Mouse (Mus musculus) inflammation-experienced regulatory T-cells, adult 6 months (primary cell): Measurements from ENCODE around the gene Ctcfl. TPM values are rescaled to one million over a fixed set of nuclear protein-coding genes. Genes with fewer than 3 reads are reported as not detected.

ENCODE experiments used
- ATAC-seq: one replicate; pipeline ENCODE4 v1.8.0; 2017
- polyA plus RNA-seq, 3 experiments: library from polyadenylated mRNA; unstranded; fragments of 100-300 nt; shearing (Covaris generic); gene quantifications; one replicate each; pipeline ENCODE4 v1.2.1; 2017

Ctcfl gene
- polyA plus RNA-seq, 3 experiments from 2014 or later = not detected

- ATAC-seq = no peak
Measured at GRCm38 (mm10) chr2:173082706-173083105, 36.6 kb downstream of the Ctcfl start.

- no peak for ATAC-seq
Measured at GRCm38 (mm10) chr2:173080785-173081241, 38.5 kb downstream of the Ctcfl start.

GRCm38 (mm10) chr2:173079766-173080549 lies 39.4 kb downstream of the Ctcfl start:
- no peak for ATAC-seq

- no peak for ATAC-seq
Measured at GRCm38 (mm10) chr2:173076921-173077320, 42.4 kb downstream of the Ctcfl start.

GRCm38 (mm10) chr2:173073666-173074065 lies 45.7 kb downstream of the Ctcfl start:
- ATAC-seq = no peak

GRCm38 (mm10) chr2:173072948-173073347 lies 46.4 kb downstream of the Ctcfl start:
- no peak for ATAC-seq

- ATAC-seq = no peak
Measured at GRCm38 (mm10) chr2:173064864-173065263, 54.5 kb downstream of the Ctcfl start.

- peak; percentile 67 for ATAC-seq
Measured at GRCm38 (mm10) chr2:173063219-173063618, 56.1 kb downstream of the Ctcfl start.

- peak; percentile 60 for ATAC-seq
Measured at GRCm38 (mm10) chr2:173061443-173062351, 57.6 kb downstream of the Ctcfl start.

- ATAC-seq = no peak
Measured at GRCm38 (mm10) chr2:173060450-173060849, 58.9 kb downstream of the Ctcfl start.

GRCm38 (mm10) chr2:173058263-173058662 lies 61.1 kb downstream of the Ctcfl start:
- no peak for ATAC-seq

- ATAC-seq = no peak
Measured at GRCm38 (mm10) chr2:173057623-173058022, 61.7 kb downstream of the Ctcfl start.

GRCm38 (mm10) chr2:173056882-173057315 lies 62.4 kb downstream of the Ctcfl start:
- ATAC-seq = no peak

- ATAC-seq = peak; percentile 47
Measured at GRCm38 (mm10) chr2:173056303-173056881, 62.9 kb downstream of the Ctcfl start.

GRCm38 (mm10) chr2:173053846-173054245 lies 65.5 kb downstream of the Ctcfl start:
- peak; percentile 90 for ATAC-seq

GRCm38 (mm10) chr2:173052881-173053280 lies 66.4 kb downstream of the Ctcfl start:
- ATAC-seq = no peak

- ATAC-seq = no peak
Measured at GRCm38 (mm10) chr2:173050604-173051382, 68.5 kb downstream of the Ctcfl start.

- no peak for ATAC-seq
Measured at GRCm38 (mm10) chr2:173049817-173050216, 69.5 kb downstream of the Ctcfl start.

- no peak for ATAC-seq
Measured at GRCm38 (mm10) chr2:173049231-173049630, 70.1 kb downstream of the Ctcfl start.

GRCm38 (mm10) chr2:173048041-173048745 lies 71.1 kb downstream of the Ctcfl start:
- ATAC-seq = no peak

GRCm38 (mm10) chr2:173047471-173047870 lies 71.9 kb downstream of the Ctcfl start:
- ATAC-seq = no peak
